Mouse (Mus musculus) E14TG2a.4 (cell line): ENCODE results near the gene Mars.

Experiments used
- CTCF ChIP-seq: conservative IDR thresholded peaks from 2 replicates; pipeline ENCODE4 v1.5.1; 2014; ENCODE audit warnings: low read length
- NANOG ChIP-seq: IDR thresholded peaks from 2 replicates; pipeline ENCODE4 v1.6.1; 2014; ENCODE audit warnings: borderline replicate concordance, low read length, mixed read lengths

- peak; percentile 32; the same call in 1 of the 2 replicates for TF ChIP-seq CTCF
- no peak for TF ChIP-seq NANOG
These were observed 21.6 kb upstream of the Mars start for GRCm38 (mm10) chr10:127333152-127333551.
